Mouse (Mus musculus): ENCODE results near the gene Ltb. TPM values are rescaled to one million over a fixed set of nuclear protein-coding genes. Genes with fewer than 3 reads are reported as not detected.

Ltb gene
- polyA plus RNA-seq (2014; fragmentation: Nextera tagmentation; extraction: Ambion mirVana): 2.0 and 3.3 TPM in 2 replicates

GRCm38 (mm10) chr17:35193881-35194843 is at the start of gene Ltb:
TSS of gene Ltb (plus strand) at chr17:35194439.
- DNase-seq (ENCODE audit: low spot score) (no peak), ATAC-seq (ENCODE audit: low read depth) (no peak)
- H3K9ac ChIP-seq (ENCODE audit: low read depth, low read length): peak within 1 kb of the TSS; percentile 60
- H3K4me1 ChIP-seq (ENCODE audit: control insufficient read depth, insufficient read depth, low read length): peaks cover 11% of the 10 kb centered on the region; the same call in 1 of the 2 replicates
- H3K9me3 ChIP-seq (ENCODE audit: control insufficient read depth, low read length): no peaks in the 10 kb centered on the region
- peaks cover 35% of the 10 kb centered on the region for H3K27me3 ChIP-seq (replicated peaks; ENCODE audit: control insufficient read depth, insufficient read depth, low read length)
- peak within 1 kb of the TSS; percentile 46 for H3K4me3 ChIP-seq (ENCODE audit: low read depth, low read length)
- peak within 1 kb of the TSS; percentile 83 for H3K4me2 ChIP-seq (ENCODE audit: low read depth, low read length)
- H3K27ac ChIP-seq (replicated peaks; ENCODE audit: low read depth, low read length): no peak within 1 kb of the TSS
- no peaks in the 10 kb centered on the region for H3K36me3 ChIP-seq (ENCODE audit: control insufficient read depth, insufficient read depth, low read length)
- WGBS: 57% methylated on average over 28 of the region's 28 CpGs

GRCm38 (mm10) chr17:35146139-35146538 is 48.1 kb upstream of the Ltb start:
- no peaks in the 10 kb centered on the region for H3K27me3 ChIP-seq (replicated peaks; ENCODE audit: control insufficient read depth, insufficient read depth, low read length)
- no peak overlapping the region for H3K4me2 ChIP-seq (ENCODE audit: low read depth, low read length)
- H3K36me3 ChIP-seq (ENCODE audit: control insufficient read depth, insufficient read depth, low read length): peaks cover 98% of the 10 kb centered on the region
- no peaks in the 10 kb centered on the region for H3K9me3 ChIP-seq (ENCODE audit: control insufficient read depth, low read length)
- no peak overlapping the region for H3K4me3 ChIP-seq (ENCODE audit: low read depth, low read length)
- H3K9ac ChIP-seq (ENCODE audit: low read depth, low read length): no peak overlapping the region
- H3K27ac ChIP-seq (replicated peaks; ENCODE audit: low read depth, low read length): no peak overlapping the region
- DNase-seq (ENCODE audit: low spot score) (no peak), ATAC-seq (ENCODE audit: low read depth) (no peak)
- H3K4me1 ChIP-seq (ENCODE audit: control insufficient read depth, insufficient read depth, low read length): no peaks in the 10 kb centered on the region
- 75% methylated on average over 5 of the region's 5 CpGs for WGBS

GRCm38 (mm10) chr17:35147348-35147747 is 46.9 kb upstream of the Ltb start:
- Histone ChIP-seq H3K27ac (replicated peaks; ENCODE audit: low read depth, low read length) (no peak overlapping the region), H3K27me3 (replicated peaks; ENCODE audit: control insufficient read depth, insufficient read depth, low read length) (no peaks in the 10 kb centered on the region), H3K4me3 (ENCODE audit: low read depth, low read length) (no peak overlapping the region), H3K36me3 (ENCODE audit: control insufficient read depth, insufficient read depth, low read length) (peaks cover 98% of the 10 kb centered on the region), H3K4me1 (ENCODE audit: control insufficient read depth, insufficient read depth, low read length) (no peaks in the 10 kb centered on the region), H3K9me3 (ENCODE audit: control insufficient read depth, low read length) (no peaks in the 10 kb centered on the region), H3K9ac (ENCODE audit: low read depth, low read length) (no peak overlapping the region), H3K4me2 (ENCODE audit: low read depth, low read length) (no peak overlapping the region)
- no peak for ATAC-seq (ENCODE audit: low read depth)
- 47% methylated on average over 3 of the region's 3 CpGs for WGBS
- no peak for DNase-seq (ENCODE audit: low spot score)

GRCm38 (mm10) chr17:35147922-35148639 is 46.2 kb upstream of the Ltb start:
- Histone ChIP-seq H3K36me3 (ENCODE audit: control insufficient read depth, insufficient read depth, low read length) (peaks cover 98% of the 10 kb centered on the region), H3K9ac (ENCODE audit: low read depth, low read length) (no peak overlapping the region), H3K4me2 (ENCODE audit: low read depth, low read length) (no peak overlapping the region), H3K4me1 (ENCODE audit: control insufficient read depth, insufficient read depth, low read length) (no peaks in the 10 kb centered on the region), H3K4me3 (ENCODE audit: low read depth, low read length) (no peak overlapping the region), H3K27ac (replicated peaks; ENCODE audit: low read depth, low read length) (0 out of 2 replicates have a peak overlapping the region, but pooled peaks have one; percentile 15), H3K9me3 (ENCODE audit: control insufficient read depth, low read length) (no peaks in the 10 kb centered on the region), H3K27me3 (replicated peaks; ENCODE audit: control insufficient read depth, insufficient read depth, low read length) (no peaks in the 10 kb centered on the region)
- WGBS: 73% methylated on average over 5 of the region's 5 CpGs
- no peak for ATAC-seq (ENCODE audit: low read depth)
- DNase-seq (ENCODE audit: low spot score): no peak

- Histone ChIP-seq H3K9ac (ENCODE audit: low read depth, low read length) (no peak overlapping the region), H3K4me1 (ENCODE audit: control insufficient read depth, insufficient read depth, low read length) (no peaks in the 10 kb centered on the region), H3K4me3 (ENCODE audit: low read depth, low read length) (no peak overlapping the region), H3K4me2 (ENCODE audit: low read depth, low read length) (no peak overlapping the region), H3K9me3 (ENCODE audit: control insufficient read depth, low read length) (no peaks in the 10 kb centered on the region), H3K27me3 (replicated peaks; ENCODE audit: control insufficient read depth, insufficient read depth, low read length) (no peaks in the 10 kb centered on the region), H3K36me3 (ENCODE audit: control insufficient read depth, insufficient read depth, low read length) (peaks cover 98% of the 10 kb centered on the region), H3K27ac (replicated peaks; ENCODE audit: low read depth, low read length) (no peak overlapping the region)
- 95% methylated on average over 4 of the region's 4 CpGs for WGBS
- ATAC-seq (ENCODE audit: low read depth) (no peak), DNase-seq (ENCODE audit: low spot score) (no peak)
Measured at GRCm38 (mm10) chr17:35152121-35152520, 42.1 kb upstream of the Ltb start.

- ATAC-seq (ENCODE audit: low read depth) (no peak), DNase-seq (ENCODE audit: low spot score) (no peak)
- Histone ChIP-seq H3K27ac (replicated peaks; ENCODE audit: low read depth, low read length) (no peak overlapping the region), H3K4me3 (ENCODE audit: low read depth, low read length) (no peak overlapping the region), H3K4me1 (ENCODE audit: control insufficient read depth, insufficient read depth, low read length) (no peaks in the 10 kb centered on the region), H3K27me3 (replicated peaks; ENCODE audit: control insufficient read depth, insufficient read depth, low read length) (no peaks in the 10 kb centered on the region), H3K9me3 (ENCODE audit: control insufficient read depth, low read length) (no peaks in the 10 kb centered on the region), H3K4me2 (ENCODE audit: low read depth, low read length) (no peak overlapping the region), H3K36me3 (ENCODE audit: control insufficient read depth, insufficient read depth, low read length) (peaks cover 98% of the 10 kb centered on the region), H3K9ac (ENCODE audit: low read depth, low read length) (no peak overlapping the region)
- WGBS: 87% methylated on average over 9 of the region's 9 CpGs
Measured at GRCm38 (mm10) chr17:35153077-35153476, 41.2 kb upstream of the Ltb start.

GRCm38 (mm10) chr17:35153931-35154330 is 40.3 kb upstream of the Ltb start:
- ATAC-seq (ENCODE audit: low read depth): 0 out of 2 replicates have a peak, but pooled peaks have one; percentile 13
- Histone ChIP-seq H3K27ac (replicated peaks; ENCODE audit: low read depth, low read length) (0 out of 2 replicates have a peak overlapping the region, but pooled peaks have one; percentile 30), H3K36me3 (ENCODE audit: control insufficient read depth, insufficient read depth, low read length) (peaks cover 98% of the 10 kb centered on the region), H3K9ac (ENCODE audit: low read depth, low read length) (no peak overlapping the region), H3K4me3 (ENCODE audit: low read depth, low read length) (no peak overlapping the region), H3K27me3 (replicated peaks; ENCODE audit: control insufficient read depth, insufficient read depth, low read length) (no peaks in the 10 kb centered on the region), H3K4me1 (ENCODE audit: control insufficient read depth, insufficient read depth, low read length) (no peaks in the 10 kb centered on the region), H3K4me2 (ENCODE audit: low read depth, low read length) (no peak overlapping the region), H3K9me3 (ENCODE audit: control insufficient read depth, low read length) (no peaks in the 10 kb centered on the region)
- DNase-seq (ENCODE audit: low spot score): peak; percentile 56
- 60% methylated on average over 3 of the region's 4 CpGs for WGBS

- DNase-seq (ENCODE audit: low spot score): no peak
- Histone ChIP-seq H3K4me2 (ENCODE audit: low read depth, low read length) (no peak overlapping the region), H3K27ac (replicated peaks; ENCODE audit: low read depth, low read length) (0 out of 2 replicates have a peak overlapping the region, but pooled peaks have one; percentile 30), H3K36me3 (ENCODE audit: control insufficient read depth, insufficient read depth, low read length) (peaks cover 98% of the 10 kb centered on the region), H3K4me1 (ENCODE audit: control insufficient read depth, insufficient read depth, low read length) (no peaks in the 10 kb centered on the region), H3K27me3 (replicated peaks; ENCODE audit: control insufficient read depth, insufficient read depth, low read length) (no peaks in the 10 kb centered on the region), H3K9me3 (ENCODE audit: control insufficient read depth, low read length) (no peaks in the 10 kb centered on the region), H3K9ac (ENCODE audit: low read depth, low read length) (no peak overlapping the region), H3K4me3 (ENCODE audit: low read depth, low read length) (no peak overlapping the region)
- 0 out of 2 replicates have a peak, but pooled peaks have one; percentile 3 for ATAC-seq (ENCODE audit: low read depth)
- WGBS: 89% methylated on average over 7 of the region's 7 CpGs
Measured at GRCm38 (mm10) chr17:35154616-35155015, 39.6 kb upstream of the Ltb start.
